Mouse (Mus musculus): ENCODE measurements at regions not wholly inside any gene's neighbourhood (a gene's known extent, or its start where the extent isn't known, plus 50 kb on each side); places are given as distances from the start of the nearest gene placed in this dataset.

DNA sequence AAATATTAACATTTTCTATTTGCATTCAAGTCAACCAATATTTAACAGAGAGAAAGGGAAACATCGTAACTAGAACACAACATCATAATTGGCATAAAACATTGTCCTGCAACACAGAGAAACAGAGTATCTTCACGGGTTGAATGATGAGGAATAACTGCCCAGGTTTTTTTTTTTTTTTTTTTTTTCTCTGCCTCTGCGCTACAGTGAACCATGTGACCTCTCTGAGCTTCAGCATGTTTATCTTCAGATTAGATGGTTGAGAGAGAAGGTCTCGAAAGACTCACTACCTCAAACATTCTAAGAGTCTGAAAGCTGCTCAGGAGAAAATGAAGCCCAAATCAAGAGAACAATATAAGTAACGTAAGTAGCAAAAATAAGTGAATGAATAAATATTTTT, 196.4 kb upstream of the Zpld1 start:
- TF ChIP-seq CTCF (IDR thresholded peaks at IDR 0.05; ENCODE audit: low read depth) (no peak), EP300 (IDR thresholded peaks at IDR 0.05; ENCODE audit: low read depth) (no peak)
